Mouse (Mus musculus) hindbrain, embryonic 12.5 days (tissue): ENCODE results near the gene Rftn1. TPM values are rescaled to one million over a fixed set of nuclear protein-coding genes. Genes with fewer than 3 reads are reported as not detected.

Source experiments
- ATAC-seq: fragments of 200-750 bp; cut with Nextera tagmentation; 2 replicates; pipeline ENCODE4 v1.8.0; 2017; ENCODE audit warnings: moderate TSS enrichment; ENCODE audit not compliant: low FRiP score
- H3K27ac ChIP-seq: fragments of 300-500 bp; sonication (generic); 2 replicates; pipeline ENCODE4 v1.5.1; 2016; ENCODE audit warnings: mild to moderate bottlenecking
- H3K27me3 ChIP-seq: fragments of 300-500 bp; sonication (generic); 2 replicates; pipeline ENCODE4 v1.6.1; 2016; ENCODE audit warnings: mild to moderate bottlenecking
- H3K36me3 ChIP-seq: fragments of 300-500 bp; sonication (generic); 2 replicates; pipeline ENCODE4 v1.6.1; 2016; ENCODE audit warnings: mild to moderate bottlenecking
- H3K4me1 ChIP-seq: fragments of 300-500 bp; sonication (generic); 2 replicates; pipeline ENCODE4 v1.6.1; 2016
- H3K4me2 ChIP-seq: fragments of 300-500 bp; sonication (generic); replicated peaks from 2 replicates; pipeline ENCODE4 v1.6.1; 2016; ENCODE audit warnings: mild to moderate bottlenecking
- H3K4me3 ChIP-seq: fragments of 300-500 bp; sonication (generic); 2 replicates; pipeline ENCODE4 v1.5.1; 2016; ENCODE audit warnings: mild to moderate bottlenecking
- H3K9ac ChIP-seq: fragments of 300-500 bp; sonication (generic); 2 replicates; pipeline ENCODE4 v1.6.1; 2016; ENCODE audit warnings: mild to moderate bottlenecking, moderate library complexity
- H3K9me3 ChIP-seq: fragments of 300-500 bp; sonication (generic); replicated peaks from 2 replicates; pipeline ENCODE4 v1.6.1; 2016; ENCODE audit warnings: mild to moderate bottlenecking
- WGBS: fragments of 180-500 bp; shearing (Covaris S2); methylation state at CpG from one replicate; pipeline ENCODE4 v1.1.7; 2016; 5-methylcytosine and 5-hydroxymethylcytosine counted together
- polyA plus RNA-seq: library from polyadenylated mRNA; unstranded; fragments of >200 nt; fragmentation: Nextera tagmentation; extraction: Ambion mirVana; gene quantifications from 2 replicates; pipeline ENCODE4 v1.2.1, GENCODE M21; 2016

The Rftn1 gene
- polyA plus RNA-seq, 1 experiment from 2014 or later = 8.3 TPM

- H3K27me3 ChIP-seq = peaks cover 31% of the 10 kb centered on the region
- ATAC-seq = no peak
- no peak overlapping the region for H3K27ac ChIP-seq
- no peak overlapping the region for H3K9ac ChIP-seq
- peaks cover 12% of the 10 kb centered on the region for H3K4me1 ChIP-seq
- H3K9me3 ChIP-seq = no peaks in the 10 kb centered on the region
- no peak overlapping the region for H3K4me3 ChIP-seq
- no peaks in the 10 kb centered on the region for H3K36me3 ChIP-seq
- H3K4me2 ChIP-seq = no peak overlapping the region
- 29% methylated on average over 10 of the region's 10 CpGs for WGBS
These were observed 5.7 kb upstream of the Rftn1 start for GRCm38 (mm10) chr17:50196005-50196672.

GRCm38 (mm10) chr17:50195399-50195798 is 4.9 kb upstream of the Rftn1 start:
- no peak for ATAC-seq
- no peak overlapping the region for H3K4me2 ChIP-seq
- no peaks in the 10 kb centered on the region for H3K36me3 ChIP-seq
- peaks cover 38% of the 10 kb centered on the region for H3K27me3 ChIP-seq
- WGBS = 92% methylated on average over 7 of the region's 7 CpGs
- H3K27ac ChIP-seq = no peak overlapping the region
- H3K4me3 ChIP-seq = no peak overlapping the region
- no peak overlapping the region for H3K9ac ChIP-seq
- H3K4me1 ChIP-seq = peaks cover 12% of the 10 kb centered on the region
- no peaks in the 10 kb centered on the region for H3K9me3 ChIP-seq

- peaks cover 47% of the 10 kb centered on the region for H3K27me3 ChIP-seq
- H3K9ac ChIP-seq = no peak overlapping the region
- H3K4me2 ChIP-seq = no peak overlapping the region
- no peak for ATAC-seq
- no peaks in the 10 kb centered on the region for H3K9me3 ChIP-seq
- H3K4me1 ChIP-seq = peaks cover 17% of the 10 kb centered on the region
- no peak overlapping the region for H3K27ac ChIP-seq
- no peak overlapping the region for H3K4me3 ChIP-seq
- 76% methylated on average over 3 of the region's 3 CpGs for WGBS
- no peaks in the 10 kb centered on the region for H3K36me3 ChIP-seq
These were observed 4.1 kb upstream of the Rftn1 start for GRCm38 (mm10) chr17:50194541-50194940.

GRCm38 (mm10) chr17:50193653-50194052 is 3.2 kb upstream of the Rftn1 start:
- Histone ChIP-seq H3K9ac (no peak overlapping the region), H3K4me2 (no peak overlapping the region), H3K4me3 (no peak overlapping the region), H3K27ac (no peak overlapping the region), H3K36me3 (no peaks in the 10 kb centered on the region), H3K9me3 (no peaks in the 10 kb centered on the region), H3K4me1 (peaks cover 19% of the 10 kb centered on the region), H3K27me3 (peaks cover 56% of the 10 kb centered on the region)
- 55% methylated on average over 3 of the region's 3 CpGs for WGBS
- ATAC-seq = no peak

GRCm38 (mm10) chr17:50192376-50192940 is 2.0 kb upstream of the Rftn1 start:
- Histone ChIP-seq H3K4me2 (no peak overlapping the region), H3K4me1 (peaks cover 19% of the 10 kb centered on the region), H3K9ac (no peak overlapping the region), H3K4me3 (no peak overlapping the region), H3K36me3 (no peaks in the 10 kb centered on the region), H3K27me3 (peaks cover 56% of the 10 kb centered on the region), H3K9me3 (no peaks in the 10 kb centered on the region), H3K27ac (no peak overlapping the region)
- no peak for ATAC-seq
- 27% methylated on average over 10 of the region's 10 CpGs for WGBS

GRCm38 (mm10) chr17:50191318-50191957 is 964 bp upstream of the Rftn1 start:
- WGBS = 48% methylated on average over 9 of the region's 9 CpGs
- Histone ChIP-seq H3K27me3 (peaks cover 56% of the 10 kb centered on the region), H3K4me2 (no peak overlapping the region)

GRCm38 (mm10) chr17:50189381-50190012 is 977 bp downstream of the Rftn1 start:
- peak overlapping the region; percentile 100 for H3K4me2 ChIP-seq
- H3K27me3 ChIP-seq = peaks cover 48% of the 10 kb centered on the region
- 2% methylated on average over 24 of the region's 24 CpGs for WGBS
- H3K9ac ChIP-seq = peak overlapping the region; percentile 64
- H3K9me3 ChIP-seq = no peaks in the 10 kb centered on the region
- peak; percentile 43; the same call in 1 of the 2 replicates for ATAC-seq
- H3K36me3 ChIP-seq = no peaks in the 10 kb centered on the region
- peak overlapping the region; percentile 64 for H3K4me3 ChIP-seq
- peaks cover 19% of the 10 kb centered on the region for H3K4me1 ChIP-seq
- no peak overlapping the region for H3K27ac ChIP-seq

More at GRCm38 (mm10) chr17:50191318-50191957, 964 bp upstream of the Rftn1 start:
- Histone ChIP-seq H3K9me3 (no peaks in the 10 kb centered on the region), H3K4me1 (peaks cover 19% of the 10 kb centered on the region), H3K9ac (no peak overlapping the region), H3K27ac (no peak overlapping the region), H3K4me3 (no peak overlapping the region), H3K36me3 (no peaks in the 10 kb centered on the region)
- ATAC-seq = no peak

- Histone ChIP-seq H3K27ac (no peak overlapping the region), H3K36me3 (no peaks in the 10 kb centered on the region), H3K4me2 (peak overlapping the region; percentile 100; the same call in 1 of the 2 replicates), H3K27me3 (peaks cover 48% of the 10 kb centered on the region), H3K9me3 (no peaks in the 10 kb centered on the region), H3K4me1 (peaks cover 25% of the 10 kb centered on the region), H3K4me3 (peak overlapping the region; percentile 64), H3K9ac (no peak overlapping the region)
- 76% methylated on average over 12 of the region's 12 CpGs for WGBS
- ATAC-seq = no peak
These were observed 1.7 kb downstream of the Rftn1 start for GRCm38 (mm10) chr17:50188662-50189345.

GRCm38 (mm10) chr17:50185616-50186015 is 4.9 kb downstream of the Rftn1 start:
- H3K4me1 ChIP-seq = peaks cover 13% of the 10 kb centered on the region
- WGBS = 96% methylated on average over 5 of the region's 5 CpGs

GRCm38 (mm10) chr17:50185083-50185482 is 5.4 kb downstream of the Rftn1 start:
- H3K4me1 ChIP-seq = peaks cover 13% of the 10 kb centered on the region
- no peaks in the 10 kb centered on the region for H3K36me3 ChIP-seq
- no peak overlapping the region for H3K4me2 ChIP-seq
- peaks cover 15% of the 10 kb centered on the region for H3K27me3 ChIP-seq
- H3K27ac ChIP-seq = no peak overlapping the region
- H3K9me3 ChIP-seq = no peaks in the 10 kb centered on the region
- H3K9ac ChIP-seq = no peak overlapping the region
- WGBS = 78% methylated on average over 4 of the region's 4 CpGs
- no peak overlapping the region for H3K4me3 ChIP-seq
- ATAC-seq = no peak

More at GRCm38 (mm10) chr17:50185616-50186015, 4.9 kb downstream of the Rftn1 start:
- H3K9me3 ChIP-seq = no peaks in the 10 kb centered on the region
- H3K36me3 ChIP-seq = no peaks in the 10 kb centered on the region
- no peak overlapping the region for H3K9ac ChIP-seq
- H3K27me3 ChIP-seq = peaks cover 20% of the 10 kb centered on the region
- no peak for ATAC-seq
- H3K27ac ChIP-seq = no peak overlapping the region
- H3K4me2 ChIP-seq = no peak overlapping the region
- H3K4me3 ChIP-seq = no peak overlapping the region

- Histone ChIP-seq H3K4me3 (no peak overlapping the region), H3K9me3 (no peaks in the 10 kb centered on the region), H3K4me1 (peaks cover 7% of the 10 kb centered on the region; the same call in 1 of the 2 replicates), H3K27me3 (peaks cover 8% of the 10 kb centered on the region), H3K27ac (no peak overlapping the region), H3K9ac (no peak overlapping the region), H3K36me3 (no peaks in the 10 kb centered on the region), H3K4me2 (no peak overlapping the region)
- WGBS = 77% methylated on average over 12 of the region's 12 CpGs
- ATAC-seq = no peak
These were observed 6.0 kb downstream of the Rftn1 start for GRCm38 (mm10) chr17:50184217-50185038.
